Mouse (Mus musculus) thymus, postnatal 14 days (tissue): ENCODE results near the gene Pde10a.
A peak's percentile ranks its signal among the peaks of the same experiment; 100 is the strongest.

Experiments
- DNase-seq: peaks from one replicate; pipeline ENCODE4 v3.0.0; 2021

The Pde10a gene

GRCm38 (mm10) chr17:8856430-8857371 is 331.5 kb downstream of the Pde10a start:
- DNase-seq: peak; percentile 96

- no peak for DNase-seq
Measured at GRCm38 (mm10) chr17:8858636-8859421, 333.7 kb downstream of the Pde10a start.

GRCm38 (mm10) chr17:8859489-8859888 is 334.3 kb downstream of the Pde10a start:
- DNase-seq: no peak

GRCm38 (mm10) chr17:8864638-8865497 is 339.7 kb downstream of the Pde10a start:
- DNase-seq: peak; percentile 76

- peak; percentile 67 for DNase-seq
Measured at GRCm38 (mm10) chr17:8867331-8868237, 342.4 kb downstream of the Pde10a start.

- no peak for DNase-seq
Measured at GRCm38 (mm10) chr17:8869287-8869686, 344.1 kb downstream of the Pde10a start.

- no peak for DNase-seq
Measured at GRCm38 (mm10) chr17:8870848-8871247, 345.7 kb downstream of the Pde10a start.

- no peak for DNase-seq
Measured at GRCm38 (mm10) chr17:8871396-8871795, 346.2 kb downstream of the Pde10a start.

GRCm38 (mm10) chr17:8871997-8872593 is 346.9 kb downstream of the Pde10a start:
- DNase-seq: peak; percentile 25

GRCm38 (mm10) chr17:8872611-8873010 is 347.4 kb downstream of the Pde10a start:
- no peak for DNase-seq

GRCm38 (mm10) chr17:8878056-8878455 is 352.9 kb downstream of the Pde10a start:
- DNase-seq: no peak

- no peak for DNase-seq
Measured at GRCm38 (mm10) chr17:8881711-8882110, 356.5 kb downstream of the Pde10a start.

GRCm38 (mm10) chr17:8884691-8885090 is 359.5 kb downstream of the Pde10a start:
- DNase-seq: no peak

GRCm38 (mm10) chr17:8885830-8886229 is 360.7 kb downstream of the Pde10a start:
- no peak for DNase-seq

- no peak for DNase-seq
Measured at GRCm38 (mm10) chr17:8888105-8888504, 362.9 kb downstream of the Pde10a start.

- DNase-seq: no peak
Measured at GRCm38 (mm10) chr17:8888639-8889038, 363.5 kb downstream of the Pde10a start.

- DNase-seq: no peak
Measured at GRCm38 (mm10) chr17:8892193-8892985, 367.2 kb downstream of the Pde10a start.

- no peak for DNase-seq
Measured at GRCm38 (mm10) chr17:8895991-8896390, 370.8 kb downstream of the Pde10a start.

GRCm38 (mm10) chr17:8897749-8898148 is 372.6 kb downstream of the Pde10a start:
- DNase-seq: no peak

- DNase-seq: no peak
Measured at GRCm38 (mm10) chr17:8898221-8898620, 373.0 kb downstream of the Pde10a start.
